Mouse (Mus musculus) gastrocnemius, postnatal 4 days (tissue): Measurements from ENCODE around the gene Nudcd2. TPM values are rescaled to one million over a fixed set of nuclear protein-coding genes. Genes with fewer than 3 reads are reported as not detected.
"Not testable (repeated sequence)": the region's sequence is repeated elsewhere in the genome, so short reads cannot be mapped to it uniquely, and the experiment has no call there.

ENCODE experiments used
- DNase-seq, 2 experiments: peaks; one replicate each; pipeline ENCODE4 v3.0.0; 2021 to 2022; ENCODE audit warnings: low spot score in 2 of 2, mixed read lengths in 2 of 2
- long read RNA-seq, 2 experiments: library from polyadenylated mRNA; stranded (forward); transcript quantifications; one replicate each; pipeline ENCODE4 v2.0.0; 2021
- total RNA-seq, 2 experiments: library from RNA; stranded (reverse); gene quantifications; 2 replicates each; pipeline ENCODE4 v1.2.3; 2021

Nudcd2 gene
- total RNA-seq = 10 to 100 TPM; 31.0 to 32.9 TPM
- long read RNA-seq, experiment 1, transcript Nudcd2-201 (4 exons, 1,577 nt) = major isoform, 30 of 41 reads
- long read RNA-seq, experiment 1, partial matches to known transcripts = 1 of 41 reads
- long read RNA-seq, experiment 1, other reads (novel, unspliced or antisense) = 5 of 41 reads
- long read RNA-seq, experiment 2, transcript Nudcd2-201 (4 exons, 1,577 nt) = major isoform, 30 of 42 reads
- long read RNA-seq, experiment 2, partial matches to known transcripts = 1 of 42 reads
- long read RNA-seq, experiment 2, other reads (novel, unspliced or antisense) = 7 of 42 reads

GRCm38 (mm10) chr11:40733339-40734174 lies at the start of gene Nudcd2, which contains the start of gene Hmmr:
Nudcd2 (plus strand) TSS chr11:40733667.
Hmmr (minus strand) TSS chr11:40733422.
- peak; percentile 73 to 90 for DNase-seq

- DNase-seq = no peak
Observed at GRCm38 (mm10) chr11:40690444-40691127, 42.9 kb upstream of the Nudcd2 start.

- DNase-seq = no peak
Observed at GRCm38 (mm10) chr11:40692101-40692509, 41.4 kb upstream of the Nudcd2 start.

GRCm38 (mm10) chr11:40692511-40693365 lies 40.7 kb upstream of the Nudcd2 start:
- peak; percentile 90 to 93 for DNase-seq

GRCm38 (mm10) chr11:40693366-40693951 lies 40.0 kb upstream of the Nudcd2 start:
- DNase-seq = peak; percentile 56 to 78

GRCm38 (mm10) chr11:40694311-40695087 lies 39.0 kb upstream of the Nudcd2 start:
- DNase-seq = peak; percentile 26 to 62

- DNase-seq = no peak
Observed at GRCm38 (mm10) chr11:40695103-40695502, 38.4 kb upstream of the Nudcd2 start, which contains the start of gene Mat2b. Mat2b (minus strand) TSS chr11:40695203.

GRCm38 (mm10) chr11:40709899-40710298 lies 23.6 kb upstream of the Nudcd2 start:
- not testable (repeated sequence) for DNase-seq

- no peak for DNase-seq
Observed at GRCm38 (mm10) chr11:40713858-40714257, 19.6 kb upstream of the Nudcd2 start.

GRCm38 (mm10) chr11:40715524-40715923 lies 17.9 kb upstream of the Nudcd2 start:
- no peak for DNase-seq

- DNase-seq = no peak
Observed at GRCm38 (mm10) chr11:40718324-40718723, 15.1 kb upstream of the Nudcd2 start.

GRCm38 (mm10) chr11:40732997-40733338 lies 499 bp upstream of the Nudcd2 start:
- no peak for DNase-seq

GRCm38 (mm10) chr11:40734251-40734752 lies 835 bp downstream of the Nudcd2 start:
- no peak for DNase-seq

- no peak for DNase-seq
Observed at GRCm38 (mm10) chr11:40737369-40737768, 3.9 kb downstream of the Nudcd2 start.

- no peak for DNase-seq
Observed at GRCm38 (mm10) chr11:40741605-40742262, 8.3 kb downstream of the Nudcd2 start.

- DNase-seq = no peak
Observed at GRCm38 (mm10) chr11:40744348-40744747, 10.9 kb downstream of the Nudcd2 start.

- DNase-seq = no peak
Observed at GRCm38 (mm10) chr11:40746361-40746760, 12.9 kb downstream of the Nudcd2 start.

- no peak for DNase-seq
Observed at GRCm38 (mm10) chr11:40747716-40748115, 14.2 kb downstream of the Nudcd2 start.

GRCm38 (mm10) chr11:40753836-40754235 lies 20.4 kb downstream of the Nudcd2 start:
- no peak for DNase-seq
